In genomic region chr8:120484460-120484859, GRCm38 (mm10) we compare ENCODE assay signal across 9 mouse cellular contexts.
DNase-seq lines count a peak whose midpoint lies in the region; ATAC-seq lines count a peak whose summit lies in the region.
"Had no signal": no experiment of that assay in that cellular context is flagged by ENCODE, and none has a peak within 500 bp of the region (broad histone marks: within the 10 kb centered on the region; RNA-seq: fewer than 3 reads in every experiment).

No protein-coding gene starts in this region.

- ATAC-seq in megakaryocyte, adult 5-6 weeks (ENCODE audit: poor library complexity, severe bottlenecking), result no peak
- ATAC-seq in forebrain, embryonic 15.5 days (replicated peaks), result 0 out of 2 replicates have a peak, but pooled peaks have one; percentile 9
- no peak for ATAC-seq in megakaryocyte progenitor cell, adult 5-6 weeks (replicated peaks; ENCODE audit: poor library complexity)

- H3K4me2 ChIP-seq in forebrain, embryonic 15.5 days (replicated peaks), result no peak overlapping the region

- WGBS in forebrain, embryonic 15.5 days, result 18% methylated on average over 6 of the region's 6 CpGs

- peak overlapping the region; percentile 86 for H3K4me3 ChIP-seq in megakaryocyte, embryonic 14.5 days (replicated peaks)
- no peak overlapping the region for H3K4me3 ChIP-seq in forebrain, embryonic 15.5 days
- H3K4me3 ChIP-seq: limb, embryonic 12.5 days had no signal

- H3K27ac ChIP-seq in forebrain, embryonic 15.5 days (replicated peaks), result peak overlapping the region; percentile 100
- H3K27ac ChIP-seq: limb, embryonic 12.5 days had no signal

- peak overlapping the region; percentile 25 for H3K9ac ChIP-seq in forebrain, embryonic 15.5 days (replicated peaks)
- H3K9ac ChIP-seq: limb, embryonic 12.5 days had no signal

- peak; percentile 69 for DNase-seq in left cerebral cortex, postnatal 4 days
- DNase-seq in right cerebral cortex, postnatal 14 days, result peak; percentile 56
- DNase-seq in adrenal gland, adult 2 months, result no peak
- no peak for DNase-seq in lung, adult 18-20 months

- no peaks in the 10 kb centered on the region for H3K27me3 ChIP-seq in megakaryocyte, embryonic 14.5 days (replicated peaks)
- H3K27me3 ChIP-seq in forebrain, embryonic 15.5 days, result no peaks in the 10 kb centered on the region

- intact Hi-C loops in left cerebral cortex, postnatal 4 days (cut with DNase I), result no loop called here

- H3K9me3 ChIP-seq in megakaryocyte, embryonic 14.5 days, result no peaks in the 10 kb centered on the region
- H3K9me3 ChIP-seq in forebrain, embryonic 15.5 days, result no peaks in the 10 kb centered on the region
- H3K9me3 ChIP-seq: limb, embryonic 12.5 days had no signal

- peaks cover 11% of the 10 kb centered on the region for H3K36me3 ChIP-seq in megakaryocyte, embryonic 14.5 days (replicated peaks; ENCODE audit: low read length)
- no peaks in the 10 kb centered on the region for H3K36me3 ChIP-seq in forebrain, embryonic 15.5 days
- H3K36me3 ChIP-seq: limb, embryonic 12.5 days had no signal

- H3K4me1 ChIP-seq in megakaryocyte, embryonic 14.5 days, result peaks cover 73% of the 10 kb centered on the region
- peaks cover 39% of the 10 kb centered on the region for H3K4me1 ChIP-seq in forebrain, embryonic 15.5 days

Comparison
In these comparisons a context has a peak if more than half of its experiments do, and no peak if none do; other contexts are left out.
1. DNase-seq: peak in left cerebral cortex, postnatal 4 days (single experiment) and right cerebral cortex, postnatal 14 days (single experiment); none in adrenal gland, adult 2 months (single experiment) and lung, adult 18-20 months (0 of 2).